Mouse (Mus musculus): Measurements from ENCODE around the gene Ero1l. TPM values are rescaled to one million over a fixed set of nuclear protein-coding genes. Genes with fewer than 3 reads are reported as not detected.

Gene Ero1l
- total RNA-seq, 2 experiments from 2014 or later = 26.9 to 30.0 TPM

GRCm38 (mm10) chr14:45307630-45308328 lies 10.8 kb downstream of the Ero1l start:
- DNase-seq (ENCODE audit: low spot score in 2 of 2) = no peak

DNA sequence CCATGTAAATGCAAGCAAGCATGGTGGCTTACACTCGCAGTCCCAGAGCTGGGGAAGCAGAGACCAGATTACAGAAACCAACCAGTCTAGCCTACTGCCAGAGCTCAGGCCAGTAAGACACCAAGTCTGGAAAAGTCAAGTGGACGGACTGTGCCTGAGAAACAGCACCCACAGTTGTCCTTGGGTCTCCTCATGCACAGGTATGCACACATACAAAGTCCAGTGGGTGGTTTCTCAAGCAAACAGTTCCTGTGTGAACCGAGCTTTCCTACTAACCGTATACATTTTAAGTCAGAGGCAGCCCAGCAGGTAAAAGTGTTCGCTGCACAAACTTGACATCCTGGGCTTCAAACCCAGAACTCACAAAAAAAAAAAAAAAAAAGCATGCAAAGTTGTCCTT lies 12.7 kb downstream of the Ero1l start:
- no peak for DNase-seq (ENCODE audit: low spot score in 2 of 2)

DNA sequence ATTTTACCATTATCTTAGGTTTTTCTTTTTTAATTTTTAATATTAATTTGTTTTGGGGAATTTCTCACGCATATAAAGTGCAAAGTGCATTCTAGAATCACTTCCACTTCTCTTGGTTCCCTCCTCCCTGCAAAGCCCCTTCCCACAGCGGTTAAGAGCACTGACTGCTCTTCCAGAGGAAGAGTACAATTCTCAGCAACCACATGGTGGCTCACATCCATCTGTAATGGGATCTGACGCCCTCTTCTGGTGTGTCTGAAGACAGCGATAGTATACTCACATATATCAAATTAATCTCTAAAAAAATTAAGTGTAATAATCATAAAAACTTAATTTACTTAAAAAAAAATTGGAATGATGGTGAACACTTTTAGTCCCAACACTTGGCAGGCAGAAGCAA lies 14.2 kb downstream of the Ero1l start:
- DNase-seq (ENCODE audit: low spot score in 2 of 2) = no peak

GRCm38 (mm10) chr14:45303939-45304338 lies 14.6 kb downstream of the Ero1l start:
- no peak for DNase-seq (ENCODE audit: low spot score in 2 of 2)

DNA sequence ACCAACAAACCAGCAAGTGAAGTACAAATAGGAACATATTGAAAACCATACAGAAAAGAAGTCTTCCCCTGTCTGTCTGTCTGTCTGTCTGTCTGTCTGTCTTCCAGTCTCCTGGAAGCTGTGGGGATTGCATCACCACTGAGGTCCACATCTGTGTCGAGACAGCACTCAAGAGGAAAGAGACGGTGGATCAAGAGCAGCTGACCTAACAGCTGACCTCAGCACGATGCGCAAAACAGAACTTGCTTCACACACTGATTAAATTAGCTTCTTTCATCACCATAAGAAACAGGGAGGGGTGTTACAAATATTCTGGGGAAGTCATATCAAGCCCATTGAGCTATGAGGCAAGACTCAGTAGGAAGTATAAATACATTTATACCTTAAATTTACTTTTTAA lies 27.0 kb downstream of the Ero1l start:
- DNase-seq (ENCODE audit: low spot score in 2 of 2) = no peak

- DNase-seq (ENCODE audit: low spot score in 2 of 2) = no peak
Observed at GRCm38 (mm10) chr14:45282066-45282465, 36.5 kb downstream of the Ero1l start.

- DNase-seq (ENCODE audit: low spot score in 2 of 2) = no peak
Observed at GRCm38 (mm10) chr14:45275816-45276215, 42.8 kb downstream of the Ero1l start.

DNA sequence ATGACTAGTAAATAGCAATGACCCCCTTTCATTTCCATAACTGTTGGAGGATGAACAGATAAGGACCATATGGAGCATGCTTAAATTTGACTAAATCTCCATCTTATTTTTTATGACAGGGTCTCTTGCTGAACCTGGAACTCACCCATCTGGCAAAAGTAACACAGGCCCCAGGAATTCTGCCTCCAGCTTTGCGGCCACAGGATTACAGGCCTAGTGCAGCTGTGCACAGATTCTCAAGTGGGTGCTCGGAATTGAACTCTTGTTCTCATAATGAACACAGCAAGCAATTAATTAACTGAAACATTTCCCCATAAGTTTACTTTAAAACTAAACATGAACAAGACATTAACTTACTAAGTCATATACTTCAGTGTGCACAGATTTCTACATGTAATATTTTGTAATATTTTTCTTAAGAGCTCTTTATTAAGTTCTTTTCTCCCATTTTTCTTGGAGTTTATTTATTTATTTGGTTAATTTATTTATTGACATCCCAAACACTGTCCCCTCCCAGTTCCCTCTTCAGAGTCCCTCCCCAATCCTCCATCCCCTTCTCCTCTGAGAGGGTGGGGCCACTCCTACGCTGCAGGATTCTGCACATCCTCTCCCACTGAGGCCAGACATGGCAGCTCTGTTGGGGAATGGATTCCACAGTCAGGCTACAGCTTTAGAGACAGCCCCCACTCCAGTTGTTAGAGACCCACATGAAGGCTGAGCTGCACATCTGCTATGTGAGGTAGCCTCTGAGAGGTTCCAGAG lies 54.6 kb downstream of the Ero1l start:
- no peak for DNase-seq (ENCODE audit: low spot score in 2 of 2)

- DNase-seq (ENCODE audit: low spot score in 2 of 2) = no peak
Observed at GRCm38 (mm10) chr14:45251548-45252076, 67.0 kb downstream of the Ero1l start.

DNA sequence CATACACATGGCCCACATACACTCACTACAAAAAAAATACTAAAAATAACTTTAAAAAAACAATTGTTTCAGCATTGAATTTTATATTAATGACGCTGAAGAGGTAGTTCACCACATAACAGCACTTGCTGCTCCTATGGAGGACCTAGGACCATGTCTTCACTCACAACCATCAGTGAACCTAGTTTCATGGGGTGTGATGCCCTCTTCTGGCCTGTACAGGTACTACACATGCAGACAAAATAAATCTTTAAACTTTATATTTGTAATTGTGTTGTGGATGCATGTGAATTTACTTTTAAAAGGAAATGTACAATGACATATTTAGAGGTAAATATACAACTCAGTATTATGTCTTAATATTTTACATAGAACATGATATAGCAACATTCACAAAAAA lies 77.0 kb downstream of the Ero1l start:
- DNase-seq (ENCODE audit: low spot score in 2 of 2) = no peak

DNA sequence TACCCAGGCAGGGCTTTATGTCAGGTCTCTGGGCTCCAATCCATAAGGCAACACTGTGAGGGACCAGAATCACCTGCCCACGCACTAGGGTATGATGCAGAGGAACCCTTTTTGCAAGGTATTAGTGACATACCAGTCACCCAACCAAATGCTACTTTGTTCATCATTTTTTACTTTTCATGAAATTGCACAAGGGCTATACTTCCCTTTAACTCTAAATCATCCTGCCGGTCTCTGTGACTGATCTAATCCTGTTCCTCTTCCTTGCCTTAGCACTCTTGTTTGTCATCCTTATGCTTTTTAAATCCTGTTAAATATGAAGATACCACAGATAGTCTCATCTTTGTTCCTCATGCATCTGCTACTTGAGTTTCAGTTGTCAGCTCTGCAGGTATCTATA lies 79.5 kb downstream of the Ero1l start:
- no peak for DNase-seq (ENCODE audit: low spot score in 2 of 2)

Other genes starting within 250 kb of the Ero1l start
- 10 to 100 TPM; 24.1 to 28.0 TPM for gene Gpr137c, start 99.1 kb downstream of the Ero1l start, total RNA-seq (2021)
- 10 to 100 TPM; 67.3 to 68.1 TPM for gene Txndc16, start 98.4 kb downstream of the Ero1l start, total RNA-seq (2021)
- 100 to 1,000 TPM in 1 of 2 experiments, 10 to 100 TPM in 1; 98.3 to 105 TPM for gene Psmc6, start 11.0 kb upstream of the Ero1l start, total RNA-seq (2021)
- gene Styx, start 32.3 kb upstream of the Ero1l start, total RNA-seq (2021) = 10 to 100 TPM; 18.7 to 18.8 TPM
- gene Gnpnat1, start 86.1 kb upstream of the Ero1l start, total RNA-seq (2021) = 10 to 100 TPM; 11.3 to 14.4 TPM
- 100 to 1,000 TPM; 102 to 105 TPM for gene Fermt2, start 211.3 kb upstream of the Ero1l start, total RNA-seq (2021)

All from layer of hippocampus, postnatal 14 days (tissue).